In genomic region chr5:138949165-138949564, GRCm38 (mm10) we compare ENCODE assay signal across 20 mouse cellular contexts. TPM values are rescaled to one million over a fixed set of nuclear protein-coding genes. Genes with fewer than 3 reads are reported as not detected.
DNase-seq lines count a peak whose midpoint lies in the region; ATAC-seq and TF ChIP-seq lines count a peak whose summit lies in the region.
"Had no signal": no experiment of that assay in that cellular context is flagged by ENCODE, and none has a peak within 500 bp of the region (broad histone marks: within the 10 kb centered on the region; RNA-seq: fewer than 3 reads in every experiment).

No protein-coding gene starts in this region.

- no peaks in the 10 kb centered on the region for H3K27me3 ChIP-seq in heart, embryonic 14.5 days (ENCODE audit: control insufficient read depth, insufficient read depth, low read length)
- no peaks in the 10 kb centered on the region for H3K27me3 ChIP-seq in lung, embryonic 14.5 days (ENCODE audit: insufficient read depth, low read length)
- no peaks in the 10 kb centered on the region for H3K27me3 ChIP-seq in lung, postnatal 0 days (replicated peaks; ENCODE audit: insufficient read depth, low read length)
- H3K27me3 ChIP-seq in intestine, embryonic 16.5 days (replicated peaks; ENCODE audit: control insufficient read depth, insufficient read depth, low read length), result no peaks in the 10 kb centered on the region
- H3K27me3 ChIP-seq in stomach, embryonic 16.5 days (ENCODE audit: control insufficient read depth, insufficient read depth, low read length), result no peaks in the 10 kb centered on the region
- H3K27me3 ChIP-seq: kidney, embryonic 15.5 days; Patski had no signal

- TF ChIP-seq CTCF in lung, embryonic 14.5 days (IDR thresholded peaks at IDR 0.05; ENCODE audit: low read depth), result no peak
- no peak for TF ChIP-seq CTCF in lung, postnatal 0 days (IDR thresholded peaks at IDR 0.05)

- H3K4me2 ChIP-seq in heart, embryonic 14.5 days (ENCODE audit: low read length), result no peak overlapping the region
- H3K4me2 ChIP-seq in lung, embryonic 14.5 days, result no peak overlapping the region
- H3K4me2 ChIP-seq in lung, postnatal 0 days (replicated peaks; ENCODE audit: low read depth, low read length), result no peak overlapping the region
- H3K4me2 ChIP-seq in intestine, embryonic 16.5 days (ENCODE audit: low read depth, low read length), result no peak overlapping the region
- no peak overlapping the region for H3K4me2 ChIP-seq in stomach, embryonic 16.5 days (ENCODE audit: low read depth, low read length)
- H3K4me2 ChIP-seq: kidney, embryonic 15.5 days; liver, embryonic 13.5 days; midbrain, embryonic 15.5 days had no signal

- peaks cover 42 to 48% of the 10 kb centered on the region in 2 experiments for H3K4me1 ChIP-seq in heart, embryonic 14.5 days (ENCODE audit: control insufficient read depth in 2 of 2, insufficient read depth in 2 of 2, low read length in 2 of 2)
- peaks cover 38% of the 10 kb centered on the region for H3K4me1 ChIP-seq in lung, embryonic 14.5 days (ENCODE audit: insufficient read depth)
- H3K4me1 ChIP-seq in lung, postnatal 0 days (ENCODE audit: insufficient read depth, low read depth, low read length), result peaks cover 23% of the 10 kb centered on the region
- peaks cover 43% of the 10 kb centered on the region for H3K4me1 ChIP-seq in intestine, embryonic 16.5 days (ENCODE audit: control insufficient read depth, insufficient read depth, low read length)
- peaks cover 41% of the 10 kb centered on the region for H3K4me1 ChIP-seq in stomach, embryonic 16.5 days (ENCODE audit: control insufficient read depth, insufficient read depth, low read length)

- H3K4me3 ChIP-seq in heart, embryonic 14.5 days (ENCODE audit: control insufficient read depth in 1 of 2, insufficient read depth in 1 of 2, low read depth in 1 of 2, low read length in 2 of 2), result no peak overlapping the region
- H3K4me3 ChIP-seq in lung, embryonic 14.5 days (ENCODE audit: low read depth, low read length), result no peak overlapping the region
- H3K4me3 ChIP-seq in lung, postnatal 0 days (ENCODE audit: low read depth, low read length), result no peak overlapping the region
- H3K4me3 ChIP-seq in intestine, embryonic 16.5 days (ENCODE audit: low read length), result no peak overlapping the region
- no peak overlapping the region for H3K4me3 ChIP-seq in stomach, embryonic 16.5 days (replicated peaks; ENCODE audit: low read length)
- H3K4me3 ChIP-seq: kidney, embryonic 15.5 days; left cerebral cortex, adult 2 months; liver, embryonic 13.5 days; midbrain, embryonic 15.5 days had no signal

- 0 out of 2 replicates have a peak overlapping the region, but pooled peaks have one; percentile 27 for H3K9ac ChIP-seq in heart, embryonic 14.5 days (ENCODE audit: low read length)
- H3K9ac ChIP-seq in lung, embryonic 14.5 days, result no peak overlapping the region
- H3K9ac ChIP-seq in lung, postnatal 0 days (replicated peaks; ENCODE audit: low read depth), result no peak overlapping the region
- H3K9ac ChIP-seq in intestine, embryonic 16.5 days (ENCODE audit: low read depth, low read length), result no peak overlapping the region
- no peak overlapping the region for H3K9ac ChIP-seq in stomach, embryonic 16.5 days (ENCODE audit: low read length)
- H3K9ac ChIP-seq: kidney, embryonic 15.5 days; liver, embryonic 13.5 days; midbrain, embryonic 15.5 days had no signal

- ATAC-seq in heart, embryonic 14.5 days (ENCODE audit: insufficient number of reproducible peaks, insufficient read depth, low FRiP score, low read depth), result no peak
- no peak for ATAC-seq in lung, embryonic 14.5 days (ENCODE audit: insufficient read depth)
- no peak for ATAC-seq in lung, postnatal 0 days
- no peak for ATAC-seq in intestine, embryonic 16.5 days
- ATAC-seq in stomach, embryonic 16.5 days (ENCODE audit: insufficient read depth, low FRiP score), result no peak
- ATAC-seq in granulocyte monocyte progenitor cell, adult 5-6 weeks (replicated peaks; ENCODE audit: poor library complexity, severe bottlenecking), result no peak
- ATAC-seq: activated CD4-positive, CD25-positive, alpha-beta regulatory T cell, adult 4 months; hindbrain, postnatal 0 days; midbrain, embryonic 15.5 days; Patski had no signal

- no peaks in the 10 kb centered on the region for H3K36me3 ChIP-seq in heart, embryonic 14.5 days (ENCODE audit: control insufficient read depth, insufficient read depth, low read length)
- no peaks in the 10 kb centered on the region for H3K36me3 ChIP-seq in lung, embryonic 14.5 days (ENCODE audit: insufficient read depth)
- no peaks in the 10 kb centered on the region for H3K36me3 ChIP-seq in lung, postnatal 0 days (ENCODE audit: insufficient read depth, low read length)
- H3K36me3 ChIP-seq in intestine, embryonic 16.5 days (ENCODE audit: control insufficient read depth, insufficient read depth, low read length), result no peaks in the 10 kb centered on the region
- no peaks in the 10 kb centered on the region for H3K36me3 ChIP-seq in stomach, embryonic 16.5 days (ENCODE audit: control insufficient read depth, insufficient read depth, low read length)
- H3K36me3 ChIP-seq: kidney, embryonic 15.5 days; liver, embryonic 13.5 days; midbrain, embryonic 15.5 days had no signal

- H3K27ac ChIP-seq in heart, embryonic 14.5 days (replicated peaks in 1 of 2; ENCODE audit: control insufficient read depth in 1 of 2, insufficient read depth in 1 of 2, low read depth in 2 of 2, low read length in 2 of 2), result peak overlapping the region; percentile 97 to 99
- peak overlapping the region; percentile 68 for H3K27ac ChIP-seq in lung, embryonic 14.5 days (ENCODE audit: low read depth)
- H3K27ac ChIP-seq in lung, postnatal 0 days (ENCODE audit: low read length), result no peak overlapping the region
- H3K27ac ChIP-seq in intestine, embryonic 16.5 days (ENCODE audit: low read length), result peak overlapping the region; percentile 66
- peak overlapping the region; percentile 80; the same call in 1 of the 2 replicates for H3K27ac ChIP-seq in stomach, embryonic 16.5 days (ENCODE audit: low read length)
- H3K27ac ChIP-seq: hindbrain, postnatal 0 days; left cerebral cortex, adult 2 months; liver, embryonic 13.5 days; midbrain, embryonic 15.5 days had no signal

- no peaks in the 10 kb centered on the region for H3K9me3 ChIP-seq in heart, embryonic 14.5 days (ENCODE audit: control insufficient read depth, low read length)
- no peaks in the 10 kb centered on the region for H3K9me3 ChIP-seq in lung, embryonic 14.5 days (ENCODE audit: low read depth, low read length)
- no peaks in the 10 kb centered on the region for H3K9me3 ChIP-seq in lung, postnatal 0 days (ENCODE audit: low read length)
- H3K9me3 ChIP-seq in intestine, embryonic 16.5 days (ENCODE audit: control insufficient read depth, low read length), result no peaks in the 10 kb centered on the region
- H3K9me3 ChIP-seq in stomach, embryonic 16.5 days (replicated peaks; ENCODE audit: control insufficient read depth, low read length), result no peaks in the 10 kb centered on the region
- H3K9me3 ChIP-seq: kidney, embryonic 15.5 days; liver, embryonic 13.5 days; midbrain, embryonic 15.5 days had no signal

- TF ChIP-seq EP300 in lung, postnatal 0 days (IDR thresholded peaks at IDR 0.05), result no peak

- DNase-seq in heart, postnatal 4 days, result no peak
- DNase-seq in lung, embryonic 14.5 days, result peak; percentile 75
- no peak for DNase-seq in lung, postnatal 0 days (ENCODE audit: low spot score)
- DNase-seq: adrenal gland, postnatal 14 days; cerebellum, adult 11-12 months; cerebellum, postnatal 25 days; liver, embryonic 13.5 days; retina, postnatal 1 day; thymus, adult 2 months had no signal

- 61% methylated on average over 6 of the region's 6 CpGs for WGBS in heart, embryonic 14.5 days
- WGBS in lung, embryonic 14.5 days, result 39% methylated on average over 6 of the region's 6 CpGs
- 30% methylated on average over 6 of the region's 6 CpGs for WGBS in lung, postnatal 0 days
- 58% methylated on average over 6 of the region's 6 CpGs for WGBS in intestine, embryonic 16.5 days
- 57% methylated on average over 6 of the region's 6 CpGs for WGBS in stomach, embryonic 16.5 days

RNA-seq across cellular contexts. Expression of gene Pdgfa, which starts 48.0 kb away (rescaled TPM):
- polyA plus RNA-seq in heart, embryonic 14.5 days (2014; fragmentation: Nextera tagmentation; extraction: Ambion mirVana), result 51.5 and 53.3 TPM in 2 replicates
- 10 to 100 TPM; 54.5 to 59.3 TPM for total RNA-seq in heart, postnatal 4 days (2021)
- 40.9 and 46.0 TPM in 2 replicates for polyA plus RNA-seq in lung, embryonic 14.5 days (2014; fragmentation: Nextera tagmentation; extraction: Ambion mirVana)
- 108 and 114 TPM in 2 replicates for polyA plus RNA-seq in lung, postnatal 0 days (2015; fragmentation: Nextera tagmentation; extraction: Ambion mirVana)
- polyA plus RNA-seq in intestine, embryonic 16.5 days (2015; fragmentation: Nextera tagmentation; extraction: Ambion mirVana), result 47.1 and 47.3 TPM in 2 replicates
- 48.5 and 52.3 TPM in 2 replicates for polyA plus RNA-seq in stomach, embryonic 16.5 days (2015; fragmentation: Nextera tagmentation; extraction: Ambion mirVana)
- 0.34 TPM in 1 of 2 replicates, not detected in the other for total RNA-seq in granulocyte monocyte progenitor cell, adult 5-6 weeks (2014; fragmentation: Nextera tagmentation)
- total RNA-seq in granulocyte monocyte progenitor cell, adult 5-6 weeks (2017), result not detected in 2 replicates
- total RNA-seq: neutrophil, adult 5-6 weeks had no signal
- polyA plus RNA-seq: activated CD4-positive, CD25-positive, alpha-beta regulatory T cell, adult 4 months had no signal
